Mouse (Mus musculus): ENCODE results near the gene Tmem255b. TPM values are rescaled to one million over a fixed set of nuclear protein-coding genes. Genes with fewer than 3 reads are reported as not detected.

Gene Tmem255b
- polyA plus RNA-seq, 1 experiment from 2014 or later: 0.72 TPM

- 82% methylated on average over 9 of the region's 9 CpGs for WGBS
- ATAC-seq (ENCODE audit: insufficient number of reproducible peaks, low FRiP score, low TSS enrichment, low read depth): no peak
- no peaks in the 10 kb centered on the region for H3K9me3 ChIP-seq (replicated peaks)
- H3K4me2 ChIP-seq (replicated peaks): no peak overlapping the region
- no peaks in the 10 kb centered on the region for H3K4me1 ChIP-seq
- no peaks in the 10 kb centered on the region for H3K27me3 ChIP-seq
- H3K27ac ChIP-seq (replicated peaks): no peak overlapping the region
- H3K36me3 ChIP-seq: no peaks in the 10 kb centered on the region
- H3K9ac ChIP-seq: no peak overlapping the region
- no peak overlapping the region for H3K4me3 ChIP-seq (replicated peaks)
Observed at GRCm38 (mm10) chr8:13468737-13469136, 33.7 kb downstream of the Tmem255b start.

GRCm38 (mm10) chr8:13471484-13471883 is 36.5 kb downstream of the Tmem255b start:
- WGBS: 90% methylated on average over 11 of the region's 11 CpGs
- Histone ChIP-seq H3K4me2 (replicated peaks) (no peak overlapping the region), H3K27me3 (no peaks in the 10 kb centered on the region), H3K9ac (no peak overlapping the region), H3K36me3 (no peaks in the 10 kb centered on the region), H3K27ac (replicated peaks) (no peak overlapping the region), H3K4me1 (no peaks in the 10 kb centered on the region), H3K9me3 (replicated peaks) (no peaks in the 10 kb centered on the region), H3K4me3 (replicated peaks) (no peak overlapping the region)
- ATAC-seq (ENCODE audit: insufficient number of reproducible peaks, low FRiP score, low TSS enrichment, low read depth): no peak

GRCm38 (mm10) chr8:13472284-13472683 is 37.3 kb downstream of the Tmem255b start:
- H3K27me3 ChIP-seq: no peaks in the 10 kb centered on the region
- no peaks in the 10 kb centered on the region for H3K4me1 ChIP-seq
- H3K4me3 ChIP-seq (replicated peaks): no peak overlapping the region
- WGBS: 43% methylated on average over 7 of the region's 7 CpGs
- no peak overlapping the region for H3K4me2 ChIP-seq (replicated peaks)
- peak; percentile 63; the same call in 1 of the 2 replicates for ATAC-seq (ENCODE audit: insufficient number of reproducible peaks, low FRiP score, low TSS enrichment, low read depth)
- H3K36me3 ChIP-seq: no peaks in the 10 kb centered on the region
- H3K27ac ChIP-seq (replicated peaks): no peak overlapping the region
- no peaks in the 10 kb centered on the region for H3K9me3 ChIP-seq (replicated peaks)
- H3K9ac ChIP-seq: no peak overlapping the region

- no peaks in the 10 kb centered on the region for H3K36me3 ChIP-seq
- H3K9ac ChIP-seq: no peak overlapping the region
- no peak for ATAC-seq (ENCODE audit: insufficient number of reproducible peaks, low FRiP score, low TSS enrichment, low read depth)
- no peak overlapping the region for H3K4me3 ChIP-seq (replicated peaks)
- H3K4me2 ChIP-seq (replicated peaks): no peak overlapping the region
- H3K27ac ChIP-seq (replicated peaks): no peak overlapping the region
- H3K9me3 ChIP-seq (replicated peaks): no peaks in the 10 kb centered on the region
- no peaks in the 10 kb centered on the region for H3K4me1 ChIP-seq
- 61% methylated on average over 9 of the region's 9 CpGs for WGBS
- no peaks in the 10 kb centered on the region for H3K27me3 ChIP-seq
Observed at GRCm38 (mm10) chr8:13475892-13476291, 40.9 kb downstream of the Tmem255b start.

GRCm38 (mm10) chr8:13481089-13481554 is 46.1 kb downstream of the Tmem255b start:
- Histone ChIP-seq H3K4me3 (replicated peaks) (no peak overlapping the region), H3K9me3 (replicated peaks) (no peaks in the 10 kb centered on the region), H3K27me3 (no peaks in the 10 kb centered on the region), H3K9ac (no peak overlapping the region), H3K4me1 (no peaks in the 10 kb centered on the region), H3K27ac (replicated peaks) (no peak overlapping the region), H3K4me2 (replicated peaks) (no peak overlapping the region), H3K36me3 (no peaks in the 10 kb centered on the region)
- no peak for ATAC-seq (ENCODE audit: insufficient number of reproducible peaks, low FRiP score, low TSS enrichment, low read depth)
- WGBS: 66% methylated on average over 7 of the region's 7 CpGs

- 90% methylated on average over 3 of the region's 3 CpGs for WGBS
- Histone ChIP-seq H3K4me1 (no peaks in the 10 kb centered on the region), H3K4me3 (replicated peaks) (no peak overlapping the region), H3K9ac (no peak overlapping the region), H3K9me3 (replicated peaks) (no peaks in the 10 kb centered on the region), H3K27ac (replicated peaks) (no peak overlapping the region), H3K27me3 (no peaks in the 10 kb centered on the region), H3K36me3 (no peaks in the 10 kb centered on the region), H3K4me2 (replicated peaks) (no peak overlapping the region)
- no peak for ATAC-seq (ENCODE audit: insufficient number of reproducible peaks, low FRiP score, low TSS enrichment, low read depth)
Observed at GRCm38 (mm10) chr8:13481596-13481995, 46.6 kb downstream of the Tmem255b start.

GRCm38 (mm10) chr8:13482101-13482801 is 47.3 kb downstream of the Tmem255b start:
- no peak for ATAC-seq (ENCODE audit: insufficient number of reproducible peaks, low FRiP score, low TSS enrichment, low read depth)
- Histone ChIP-seq H3K4me3 (replicated peaks) (no peak overlapping the region), H3K9me3 (replicated peaks) (no peaks in the 10 kb centered on the region), H3K4me2 (replicated peaks) (no peak overlapping the region), H3K27ac (replicated peaks) (no peak overlapping the region), H3K36me3 (no peaks in the 10 kb centered on the region), H3K9ac (no peak overlapping the region), H3K4me1 (no peaks in the 10 kb centered on the region), H3K27me3 (no peaks in the 10 kb centered on the region)
- WGBS: 74% methylated on average over 2 of the region's 2 CpGs

GRCm38 (mm10) chr8:13483191-13483590 is 48.2 kb downstream of the Tmem255b start:
- Histone ChIP-seq H3K4me1 (no peaks in the 10 kb centered on the region), H3K27ac (replicated peaks) (no peak overlapping the region), H3K9me3 (replicated peaks) (no peaks in the 10 kb centered on the region), H3K4me2 (replicated peaks) (no peak overlapping the region), H3K4me3 (replicated peaks) (no peak overlapping the region), H3K36me3 (no peaks in the 10 kb centered on the region), H3K9ac (no peak overlapping the region), H3K27me3 (no peaks in the 10 kb centered on the region)
- ATAC-seq (ENCODE audit: insufficient number of reproducible peaks, low FRiP score, low TSS enrichment, low read depth): no peak
- 83% methylated on average over 5 of the region's 5 CpGs for WGBS

GRCm38 (mm10) chr8:13489351-13489750 is 54.4 kb downstream of the Tmem255b start:
- Histone ChIP-seq H3K36me3 (no peaks in the 10 kb centered on the region), H3K4me2 (replicated peaks) (no peak overlapping the region), H3K9ac (no peak overlapping the region), H3K9me3 (replicated peaks) (no peaks in the 10 kb centered on the region), H3K27ac (replicated peaks) (no peak overlapping the region), H3K4me1 (peaks cover 40% of the 10 kb centered on the region), H3K27me3 (peaks cover 17% of the 10 kb centered on the region), H3K4me3 (replicated peaks) (no peak overlapping the region)
- no peak for ATAC-seq (ENCODE audit: insufficient number of reproducible peaks, low FRiP score, low TSS enrichment, low read depth)
- WGBS: 84% methylated on average over 3 of the region's 3 CpGs

GRCm38 (mm10) chr8:13489986-13490910 is 55.3 kb downstream of the Tmem255b start:
- WGBS: 29% methylated on average over 13 of the region's 13 CpGs
- no peak for ATAC-seq (ENCODE audit: insufficient number of reproducible peaks, low FRiP score, low TSS enrichment, low read depth)
- Histone ChIP-seq H3K36me3 (no peaks in the 10 kb centered on the region), H3K9me3 (replicated peaks) (no peaks in the 10 kb centered on the region), H3K4me3 (replicated peaks) (no peak overlapping the region), H3K9ac (no peak overlapping the region), H3K27me3 (peaks cover 17% of the 10 kb centered on the region), H3K4me2 (replicated peaks) (no peak overlapping the region), H3K4me1 (peaks cover 40% of the 10 kb centered on the region), H3K27ac (replicated peaks) (no peak overlapping the region)

GRCm38 (mm10) chr8:13491491-13492010 is 56.6 kb downstream of the Tmem255b start:
- H3K27me3 ChIP-seq: peaks cover 17% of the 10 kb centered on the region
- no peaks in the 10 kb centered on the region for H3K36me3 ChIP-seq
- no peak overlapping the region for H3K27ac ChIP-seq (replicated peaks)
- H3K4me1 ChIP-seq: peaks cover 40% of the 10 kb centered on the region
- WGBS: 76% methylated on average over 14 of the region's 14 CpGs
- no peak overlapping the region for H3K9ac ChIP-seq
- no peak for ATAC-seq (ENCODE audit: insufficient number of reproducible peaks, low FRiP score, low TSS enrichment, low read depth)
- H3K4me3 ChIP-seq (replicated peaks): no peak overlapping the region
- 0 out of 2 replicates have a peak overlapping the region, but pooled peaks have one; percentile 10 for H3K4me2 ChIP-seq (replicated peaks)
- H3K9me3 ChIP-seq (replicated peaks): no peaks in the 10 kb centered on the region

Data from embryonic facial prominence, embryonic 15.5 days (tissue).